Comparison of ENCODE assay signal across 8 mouse cellular contexts in genomic region chr7:45434203-45435015, GRCm38 (mm10). TPM values are rescaled to one million over a fixed set of nuclear protein-coding genes. Genes with fewer than 3 reads are reported as not detected.
DNase-seq lines count a peak whose midpoint lies in the region; ATAC-seq and TF ChIP-seq lines count a peak whose summit lies in the region.

Gene Gys1 (plus strand): TSS chr7:45434844.

- H3K4me3 ChIP-seq in gastrocnemius, adult 2 months = peak within 1 kb of the TSS; percentile 87
- H3K4me3 ChIP-seq in hindbrain, postnatal 0 days (ENCODE audit: low read length) = peak within 1 kb of the TSS; percentile 59
- H3K4me3 ChIP-seq in left cerebral cortex, adult 2 months = peak within 1 kb of the TSS; percentile 89

- H3K27me3 ChIP-seq in hindbrain, postnatal 0 days (ENCODE audit: insufficient read depth, low read length) = no peaks in the 10 kb centered on the region

- H3K9me3 ChIP-seq in hindbrain, postnatal 0 days (ENCODE audit: low read length) = no peaks in the 10 kb centered on the region

- intact Hi-C loops in gastrocnemius, adult 2 months (cut with DNase I) = loop anchor here (1.0 kb wide), 1 partner anchor 29 kb away; the partner anchor contains the start of gene Kcna7
- intact Hi-C loops in left cerebral cortex, adult 2 months (cut with DNase I) = no loop called here

- H3K27ac ChIP-seq in gastrocnemius, adult 2 months = peak within 1 kb of the TSS; percentile 97
- H3K27ac ChIP-seq in hindbrain, postnatal 0 days = peak within 1 kb of the TSS; percentile 78
- peak within 1 kb of the TSS; percentile 74 for H3K27ac ChIP-seq in left cerebral cortex, adult 2 months

- H3K4me1 ChIP-seq in hindbrain, postnatal 0 days (ENCODE audit: insufficient read depth, low read length) = peaks cover 17% of the 10 kb centered on the region

- peaks cover 7% of the 10 kb centered on the region; the same call in 1 of the 2 replicates for H3K36me3 ChIP-seq in hindbrain, postnatal 0 days (ENCODE audit: insufficient read depth, low read length)

- peak; percentile 90 for TF ChIP-seq CTCF in gastrocnemius, adult 2 months (IDR thresholded peaks at IDR 0.05)
- peak; percentile 97 for TF ChIP-seq CTCF in hindbrain, postnatal 0 days (IDR thresholded peaks at IDR 0.05; ENCODE audit: low read depth)
- TF ChIP-seq CTCF in left cerebral cortex, adult 2 months (IDR thresholded peaks at IDR 0.05) = peak; percentile 84

- ATAC-seq in common myeloid progenitor, adult 5-6 weeks (replicated peaks; ENCODE audit: low read depth, poor library complexity, severe bottlenecking) = peak; percentile 91
- ATAC-seq in hindbrain, postnatal 0 days = peak; percentile 98
- peak; percentile 93 for ATAC-seq in megakaryocyte, adult 5-6 weeks (ENCODE audit: poor library complexity, severe bottlenecking)

- peak; percentile 100 for DNase-seq in ZHBTc4 (ENCODE audit: low read depth, low spot score)
- peak; percentile 100 for DNase-seq in gastrocnemius, adult 2 months
- DNase-seq in hindbrain, postnatal 0 days (ENCODE audit: low spot score) = peak; percentile 100
- DNase-seq in left cerebral cortex, adult 2 months (ENCODE audit: extremely low spot score in 1 of 2, low spot score in 2 of 2) = peak; percentile 100
- peak; percentile 100 for DNase-seq in right cerebral cortex, adult 2 months (ENCODE audit: low spot score in 2 of 2)
- peak; percentile 100 for DNase-seq in urinary bladder, postnatal 14 days (ENCODE audit: low spot score)

- H3K9ac ChIP-seq in hindbrain, postnatal 0 days (replicated peaks; ENCODE audit: low read length) = peak within 1 kb of the TSS; percentile 75

- under 1% methylated on average over 45 of the region's 45 CpGs for WGBS in hindbrain, postnatal 0 days

- H3K4me2 ChIP-seq in hindbrain, postnatal 0 days (ENCODE audit: low read depth, low read length) = peak within 1 kb of the TSS; percentile 99

RNA-seq across cellular contexts. Expression of gene Gys1, which starts in this region (rescaled TPM):
- total RNA-seq in common myeloid progenitor, adult 5-6 weeks (2017) = 6.2 and 7.5 TPM in 2 replicates
- total RNA-seq in gastrocnemius, adult 2 months (2021) = 100 to 1,000 TPM; 279 to 365 TPM
- total RNA-seq in hindbrain, postnatal 0 days (2014; rRNA removed) = 21.1 and 22.4 TPM in 2 replicates
- polyA plus RNA-seq in hindbrain, postnatal 0 days (2015; fragmentation: Nextera tagmentation; extraction: Ambion mirVana) = 16.1 and 16.4 TPM in 2 replicates
- 10 to 100 TPM; 18.2 to 19.2 TPM for total RNA-seq in left cerebral cortex, adult 2 months (2021)
- 9.8 and 10.6 TPM in 2 replicates for total RNA-seq in megakaryocyte, adult 5-6 weeks (2015)
- total RNA-seq in megakaryocyte, adult 5-6 weeks (2017) = 7.2 and 8.8 TPM in 2 replicates

Comparison
In these comparisons a context has a peak if more than half of its experiments do, and no peak if none do; other contexts are left out.
1. Peak in every context shown above with its lines: DNase-seq, ATAC-seq, H3K4me3 ChIP-seq and H3K27ac ChIP-seq.
2. RNA of gene Gys1 (total RNA-seq): 279 to 365 TPM in gastrocnemius, adult 2 months; 21.1 to 22.4 TPM in hindbrain, postnatal 0 days, 18.2 to 19.2 TPM in left cerebral cortex, adult 2 months, 7.2 to 10.6 TPM in megakaryocyte, adult 5-6 weeks and 6.2 to 7.5 TPM in common myeloid progenitor, adult 5-6 weeks; every median in the first group is over 10 times any median in the second.